Mouse (Mus musculus) stomach, embryonic 15.5 days (tissue): ENCODE measurements around the gene Dennd5b. TPM values are rescaled to one million over a fixed set of nuclear protein-coding genes. Genes with fewer than 3 reads are reported as not detected.

Experiments
- ATAC-seq: fragments of 200-750 bp; cut with Nextera tagmentation; 2 replicates; pipeline ENCODE4 v1.8.0; 2017; ENCODE audit warnings: low read depth, moderate number of reproducible peaks, moderate TSS enrichment; ENCODE audit not compliant: insufficient read depth, low FRiP score
- H3K27ac ChIP-seq: fragments of 300-500 bp; sonication (generic); 2 replicates; pipeline ENCODE4 v1.5.1; 2015; ENCODE audit warnings: mild to moderate bottlenecking, inconsistent platforms
- H3K27me3 ChIP-seq: fragments of 300-500 bp; sonication (generic); replicated peaks from 2 replicates; pipeline ENCODE4 v1.6.1; 2015; ENCODE audit warnings: inconsistent platforms
- H3K36me3 ChIP-seq: fragments of 300-500 bp; sonication (generic); 2 replicates; pipeline ENCODE4 v1.6.1; 2015; ENCODE audit warnings: inconsistent platforms
- H3K4me1 ChIP-seq: fragments of 300-500 bp; sonication (generic); 2 replicates; pipeline ENCODE4 v1.6.1; 2015; ENCODE audit warnings: inconsistent platforms
- H3K4me2 ChIP-seq: fragments of 300-500 bp; sonication (generic); 2 replicates; pipeline ENCODE4 v1.6.1; 2015; ENCODE audit warnings: mild to moderate bottlenecking, inconsistent platforms
- H3K4me3 ChIP-seq: fragments of 300-500 bp; sonication (generic); replicated peaks from 2 replicates; pipeline ENCODE4 v1.5.1; 2015; ENCODE audit warnings: inconsistent platforms
- H3K9ac ChIP-seq: fragments of 300-500 bp; sonication (generic); 2 replicates; pipeline ENCODE4 v1.6.1; 2015; ENCODE audit warnings: inconsistent platforms
- H3K9me3 ChIP-seq: fragments of 300-500 bp; sonication (generic); 2 replicates; pipeline ENCODE4 v1.6.1; 2016; ENCODE audit warnings: inconsistent platforms
- WGBS: fragments of 180-500 bp; shearing (Covaris S2); methylation state at CpG from one replicate; pipeline ENCODE4 v1.1.7; 2015; 5-methylcytosine and 5-hydroxymethylcytosine counted together
- polyA plus RNA-seq: library from polyadenylated mRNA; unstranded; fragments of >200 nt; fragmentation: Nextera tagmentation; extraction: Ambion mirVana; gene quantifications from 2 replicates; pipeline ENCODE4 v1.2.1, GENCODE M21; 2015

Dennd5b gene
- polyA plus RNA-seq, 1 experiment from 2014 or later, result 5.8 TPM

DNA sequence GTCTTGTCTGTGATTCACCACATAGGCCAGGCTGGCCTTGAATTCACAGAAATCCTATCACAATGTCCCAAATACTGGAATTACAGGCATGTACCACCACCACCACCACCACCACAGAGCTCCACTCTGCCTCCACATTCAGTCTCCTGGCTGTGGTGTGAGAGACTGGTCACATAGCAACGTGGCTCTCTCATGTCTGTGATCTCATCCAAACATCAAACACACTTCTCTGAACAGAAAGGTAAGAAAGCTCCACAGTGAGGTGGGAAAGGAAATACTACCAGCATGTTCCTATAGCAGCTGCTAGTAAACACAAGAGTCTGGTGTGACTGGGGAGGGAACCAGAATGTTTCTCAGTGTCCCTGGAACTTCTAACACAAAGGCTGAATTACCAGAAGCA lies 140.2 kb downstream of the Dennd5b start:
- no peaks in the 10 kb centered on the region for H3K36me3 ChIP-seq
- ATAC-seq, result no peak
- no peak overlapping the region for H3K4me2 ChIP-seq
- no peak overlapping the region for H3K27ac ChIP-seq
- 27% methylated on average over 1 of the region's 1 CpGs for WGBS
- no peak overlapping the region for H3K9ac ChIP-seq
- H3K4me3 ChIP-seq, result no peak overlapping the region
- no peaks in the 10 kb centered on the region for H3K9me3 ChIP-seq
- H3K27me3 ChIP-seq, result no peaks in the 10 kb centered on the region
- no peaks in the 10 kb centered on the region for H3K4me1 ChIP-seq

DNA sequence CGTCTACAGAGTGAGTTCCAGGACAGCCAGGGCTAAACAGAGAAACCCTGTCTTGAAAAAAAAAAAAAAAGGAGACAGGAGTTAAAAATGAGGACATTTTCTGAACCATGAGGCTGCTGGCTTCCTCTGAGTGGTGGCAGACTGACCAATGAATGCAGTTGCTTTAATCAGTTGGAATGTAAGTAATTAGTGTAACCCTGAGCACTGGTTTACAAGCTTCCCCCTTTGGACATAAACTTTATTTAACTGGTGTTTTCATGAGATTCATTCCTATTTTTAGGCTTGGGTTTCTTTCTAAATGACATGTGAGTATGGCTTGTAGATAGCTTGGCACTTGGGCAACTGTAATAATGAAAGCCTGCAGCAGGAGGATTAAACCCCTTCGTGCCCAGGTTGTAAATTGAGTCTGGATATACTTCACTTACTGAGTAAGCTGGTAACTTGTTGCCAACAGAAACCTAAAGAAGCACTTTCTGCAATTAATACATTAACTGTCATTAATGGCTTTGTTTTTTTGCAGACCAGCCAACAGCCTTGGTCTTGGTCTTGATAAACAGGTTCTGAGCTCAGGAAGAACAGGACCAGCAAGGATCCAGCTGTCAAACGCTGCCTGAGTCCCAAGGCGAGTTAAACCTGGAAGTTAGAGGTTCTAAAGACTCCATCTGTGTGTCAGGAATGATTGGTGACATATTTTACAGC lies 141.8 kb downstream of the Dennd5b start:
- H3K4me3 ChIP-seq, result no peak overlapping the region
- no peak overlapping the region for H3K27ac ChIP-seq
- no peaks in the 10 kb centered on the region for H3K9me3 ChIP-seq
- H3K9ac ChIP-seq, result no peak overlapping the region
- H3K4me1 ChIP-seq, result no peaks in the 10 kb centered on the region
- no peak for ATAC-seq
- H3K36me3 ChIP-seq, result no peaks in the 10 kb centered on the region
- H3K4me2 ChIP-seq, result no peak overlapping the region
- WGBS, result 38% methylated on average over 4 of the region's 4 CpGs
- no peaks in the 10 kb centered on the region for H3K27me3 ChIP-seq

DNA sequence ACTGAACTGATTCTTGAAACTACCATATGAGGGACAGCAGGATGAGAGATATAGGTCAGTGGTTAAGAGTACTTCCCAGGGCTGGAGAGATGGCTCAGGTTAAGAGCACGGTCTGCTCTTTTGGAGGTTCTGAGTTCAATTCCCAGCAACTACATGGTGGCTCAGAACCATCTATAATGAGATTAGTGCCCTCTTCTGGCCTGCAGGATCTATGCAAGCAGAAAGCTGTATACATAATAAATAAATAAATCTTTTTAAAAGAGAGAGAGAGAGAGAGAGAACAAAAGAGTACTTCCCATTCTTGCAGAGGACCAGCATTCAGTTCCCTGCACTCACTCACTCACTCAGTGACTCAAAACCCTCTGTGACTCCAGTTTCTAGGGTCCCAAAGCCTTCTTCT lies 142.8 kb downstream of the Dennd5b start:
- no peaks in the 10 kb centered on the region for H3K4me1 ChIP-seq
- H3K9me3 ChIP-seq, result no peaks in the 10 kb centered on the region
- H3K4me3 ChIP-seq, result no peak overlapping the region
- no peak for ATAC-seq
- no peak overlapping the region for H3K4me2 ChIP-seq
- H3K36me3 ChIP-seq, result no peaks in the 10 kb centered on the region
- no peak overlapping the region for H3K9ac ChIP-seq
- 100% methylated on average over 1 of the region's 1 CpGs for WGBS
- H3K27ac ChIP-seq, result no peak overlapping the region
- no peaks in the 10 kb centered on the region for H3K27me3 ChIP-seq

DNA sequence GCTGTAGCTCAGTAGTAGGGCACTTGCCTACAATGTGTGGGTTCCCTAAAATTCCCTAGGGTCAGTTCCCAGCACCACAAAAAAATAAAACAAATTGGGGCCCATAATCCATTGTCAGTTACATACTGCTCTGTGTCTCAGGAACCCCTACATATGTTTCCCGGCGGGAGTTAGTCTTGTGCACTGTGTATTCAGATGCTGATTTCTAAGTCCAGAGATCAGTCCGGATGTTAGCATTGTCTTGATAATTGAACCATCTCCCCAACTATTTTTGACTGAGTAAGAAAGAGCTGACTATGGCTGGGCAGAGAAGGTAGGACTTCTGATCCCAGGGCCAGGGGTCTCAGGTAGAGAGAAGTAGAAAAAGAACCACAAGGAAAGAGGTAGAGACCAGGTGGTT lies 144.4 kb downstream of the Dennd5b start:
- Histone ChIP-seq H3K27me3 (no peaks in the 10 kb centered on the region), H3K9me3 (no peaks in the 10 kb centered on the region), H3K36me3 (no peaks in the 10 kb centered on the region), H3K4me2 (no peak overlapping the region), H3K4me3 (no peak overlapping the region), H3K9ac (no peak overlapping the region), H3K27ac (no peak overlapping the region), H3K4me1 (no peaks in the 10 kb centered on the region)
- ATAC-seq, result no peak
- WGBS, result 91% methylated on average over 3 of the region's 3 CpGs

DNA sequence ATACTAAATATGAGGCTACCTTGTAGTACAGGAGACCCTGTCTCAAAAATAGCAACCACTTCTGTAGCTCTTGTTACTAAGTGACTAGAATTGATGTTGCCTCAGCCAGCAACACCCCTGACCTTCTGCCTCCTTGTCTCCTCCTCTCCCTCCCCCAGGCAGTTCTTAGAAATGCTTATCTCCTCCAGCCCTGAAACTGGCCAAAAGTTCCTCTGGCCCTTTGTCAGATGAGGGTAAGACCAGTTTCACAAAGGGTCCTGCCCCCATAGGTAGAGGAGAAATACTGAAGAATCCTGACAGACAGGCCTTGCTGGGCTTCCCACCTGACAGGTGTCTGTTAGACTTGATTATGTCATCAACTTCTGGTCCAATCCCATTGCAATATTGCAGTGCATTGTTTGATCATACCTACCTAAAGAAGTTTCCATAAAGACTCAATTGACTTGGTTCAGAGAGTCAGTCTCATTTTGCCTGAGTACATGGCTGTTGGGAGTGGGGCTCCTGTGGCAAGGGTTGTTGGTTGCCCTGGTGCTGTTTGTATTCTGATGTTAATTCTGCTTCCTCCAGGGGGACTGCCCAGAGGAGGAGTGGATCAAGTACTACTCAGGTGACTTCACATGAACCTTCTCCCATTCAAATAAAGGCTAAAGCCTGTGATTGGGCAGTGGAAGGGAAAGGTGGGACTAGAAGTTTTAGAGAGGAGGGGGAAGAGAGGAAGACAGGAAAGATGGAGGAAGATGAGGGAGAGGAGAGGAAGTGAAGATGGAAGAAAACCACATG lies 145.6 kb downstream of the Dennd5b start:
- H3K9me3 ChIP-seq, result no peaks in the 10 kb centered on the region
- H3K9ac ChIP-seq, result no peak overlapping the region
- no peaks in the 10 kb centered on the region for H3K36me3 ChIP-seq
- no peak overlapping the region for H3K4me3 ChIP-seq
- H3K4me1 ChIP-seq, result no peaks in the 10 kb centered on the region
- no peak for ATAC-seq
- H3K27ac ChIP-seq, result no peak overlapping the region
- no peak overlapping the region for H3K4me2 ChIP-seq
- no peaks in the 10 kb centered on the region for H3K27me3 ChIP-seq

DNA sequence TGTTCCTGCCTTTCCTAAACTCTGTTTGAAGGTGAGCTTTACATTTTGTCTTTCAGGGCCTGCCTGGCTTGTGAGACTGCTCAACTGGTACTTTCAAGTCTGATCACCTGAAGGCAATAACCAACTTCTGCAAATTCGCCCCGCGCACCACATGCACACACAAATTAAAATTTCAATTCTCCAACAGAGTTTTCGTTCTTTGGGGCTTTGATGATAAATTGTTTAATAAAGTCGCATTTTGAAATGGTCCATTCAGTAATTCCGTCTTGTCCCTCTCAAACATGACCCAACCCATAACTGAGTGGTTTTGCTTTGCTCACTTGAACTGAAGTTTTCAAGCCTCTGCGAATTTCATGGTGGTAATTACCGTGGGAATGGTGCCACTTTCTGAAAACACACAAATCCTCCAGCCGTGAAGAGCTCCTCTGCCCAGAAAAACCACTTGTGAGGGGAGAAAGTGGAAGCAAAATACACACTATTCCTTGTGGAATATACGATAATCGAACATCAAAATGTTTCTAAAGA lies 154.5 kb downstream of the Dennd5b start:
- H3K9me3 ChIP-seq, result no peaks in the 10 kb centered on the region
- ATAC-seq, result no peak; the same call in 1 of the 2 replicates
- no peaks in the 10 kb centered on the region for H3K27me3 ChIP-seq
- WGBS, result 33% methylated on average over 11 of the region's 11 CpGs
- H3K27ac ChIP-seq, result peak overlapping the region; percentile 86
- peak overlapping the region; percentile 74 for H3K4me3 ChIP-seq
- peak overlapping the region; percentile 89 for H3K4me2 ChIP-seq
- peaks cover 11% of the 10 kb centered on the region; the same call in 1 of the 2 replicates for H3K4me1 ChIP-seq
- H3K9ac ChIP-seq, result peak overlapping the region; percentile 52; the same call in 1 of the 2 replicates
- no peaks in the 10 kb centered on the region for H3K36me3 ChIP-seq

DNA sequence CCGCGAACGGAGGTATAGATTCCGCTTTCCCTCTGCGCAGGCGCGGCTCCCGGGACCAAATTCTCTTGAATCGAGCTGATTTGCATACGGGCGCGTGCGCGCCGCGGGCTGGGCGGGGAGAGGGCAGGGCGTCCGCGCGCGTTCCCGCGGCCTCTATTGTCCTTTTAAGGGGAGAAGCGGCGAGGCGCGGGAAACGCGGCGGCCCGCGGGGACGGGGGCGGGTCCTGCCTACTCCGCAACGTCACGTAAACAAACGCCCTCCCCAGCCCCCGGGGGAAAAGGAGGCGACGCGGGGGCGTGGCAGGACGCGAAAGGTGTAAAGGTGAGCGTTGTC lies 155.1 kb downstream of the Dennd5b start, which contains the start of gene Sinhcaf:
Gene Sinhcaf (minus strand): TSS at position 59 of the 334 bp plus-strand sequence.
- Histone ChIP-seq H3K9me3 (no peaks in the 10 kb centered on the region), H3K9ac (peak within 1 kb of the TSS; percentile 68), H3K36me3 (no peaks in the 10 kb centered on the region), H3K4me2 (peak within 1 kb of the TSS; percentile 89), H3K4me3 (peak within 1 kb of the TSS; percentile 74), H3K27me3 (no peaks in the 10 kb centered on the region), H3K27ac (peak within 1 kb of the TSS; percentile 95), H3K4me1 (peaks cover 12% of the 10 kb centered on the region; the same call in 1 of the 2 replicates)
- ATAC-seq, result peak; percentile 86
- WGBS, result under 1% methylated on average over 44 of the region's 47 CpGs

DNA sequence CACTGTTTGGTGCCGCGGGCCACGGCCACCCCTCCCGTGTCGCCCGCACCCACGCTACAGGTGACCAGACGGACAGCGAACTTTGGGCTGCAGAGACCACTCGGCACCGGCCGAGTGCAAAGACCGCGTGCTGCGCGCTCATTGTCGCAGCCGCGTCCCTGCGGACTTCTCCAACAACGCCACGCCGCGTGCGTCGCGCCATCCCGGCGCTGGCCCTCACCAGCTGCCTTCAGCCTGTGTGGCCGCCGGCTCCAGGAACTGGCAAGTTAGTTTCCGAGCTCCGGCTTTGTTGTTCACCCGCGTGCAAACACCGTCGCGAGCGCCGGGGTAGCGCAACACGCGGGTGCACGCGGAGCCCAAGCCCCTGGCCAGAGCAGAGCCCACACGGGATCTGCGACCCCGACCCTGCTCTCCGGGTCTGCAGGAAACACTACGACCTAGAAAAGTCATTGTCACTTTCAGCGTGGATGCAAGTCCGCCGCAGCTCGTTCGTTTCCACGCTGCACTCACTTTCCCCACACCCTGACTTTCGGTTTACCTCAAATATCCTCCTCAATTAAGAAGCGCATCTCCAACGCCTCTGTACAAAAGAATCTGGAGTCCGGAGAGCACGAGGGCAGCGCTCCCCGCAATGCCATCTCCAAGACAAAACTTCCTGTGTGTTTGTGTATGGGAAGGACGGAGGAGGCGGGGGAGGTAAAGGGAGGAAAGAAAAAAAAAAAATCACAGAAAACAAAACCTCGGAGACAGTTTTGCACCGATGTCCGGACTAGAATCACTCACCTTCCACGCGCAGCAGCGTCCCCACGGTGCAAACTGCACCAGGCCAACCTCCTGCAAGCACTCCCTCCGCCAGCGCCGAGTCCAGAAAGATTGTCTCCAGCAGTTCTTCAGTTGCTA lies 155.7 kb downstream of the Dennd5b start:
- H3K4me2 ChIP-seq, result peak overlapping the region; percentile 89
- ATAC-seq, result peak; percentile 5; the same call in 1 of the 2 replicates
- H3K4me1 ChIP-seq, result peaks cover 12% of the 10 kb centered on the region; the same call in 1 of the 2 replicates
- H3K9ac ChIP-seq, result peak overlapping the region; percentile 68
- H3K36me3 ChIP-seq, result no peaks in the 10 kb centered on the region
- H3K27ac ChIP-seq, result peak overlapping the region; percentile 95
- H3K9me3 ChIP-seq, result no peaks in the 10 kb centered on the region
- H3K27me3 ChIP-seq, result no peaks in the 10 kb centered on the region
- peak overlapping the region; percentile 74 for H3K4me3 ChIP-seq
- WGBS, result under 1% methylated on average over 75 of the region's 75 CpGs

DNA sequence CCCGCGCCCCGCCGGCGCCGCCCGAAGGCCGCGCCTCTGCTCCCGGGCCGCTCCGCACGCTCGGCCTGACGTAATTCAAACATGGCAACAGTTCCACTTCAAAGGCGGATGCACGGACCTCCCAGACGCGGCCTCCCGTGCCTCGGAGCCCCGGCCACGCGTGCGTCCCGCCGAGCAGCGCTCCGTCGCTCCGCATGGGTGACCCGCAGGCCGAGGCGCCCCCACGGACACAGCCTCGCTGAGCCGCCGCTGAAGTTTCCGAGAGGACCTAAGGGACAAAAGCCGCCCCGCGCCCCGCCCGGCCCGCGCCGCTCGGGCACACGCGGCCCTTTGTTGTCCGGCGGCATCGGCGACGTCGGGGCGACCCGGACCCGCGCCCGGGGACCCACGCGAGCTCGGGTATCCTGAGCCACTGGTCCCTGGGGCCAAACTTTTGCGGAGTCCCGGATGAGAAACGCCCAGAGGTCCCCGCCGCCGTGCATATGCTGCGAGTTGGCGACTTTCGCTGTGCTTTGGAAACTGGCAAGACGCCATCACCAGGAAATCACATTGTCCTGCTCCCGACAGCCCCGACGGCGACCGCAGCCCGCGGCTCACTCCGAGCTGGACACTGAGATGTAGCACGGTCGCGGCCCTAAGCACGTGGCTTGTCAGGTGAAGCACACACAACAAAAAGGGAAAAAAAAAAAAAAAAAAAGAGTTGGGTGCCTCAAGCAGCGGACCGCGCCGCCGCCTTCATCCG lies 156.5 kb downstream of the Dennd5b start:
- peak; percentile 69 for ATAC-seq
- Histone ChIP-seq H3K4me1 (peaks cover 12% of the 10 kb centered on the region; the same call in 1 of the 2 replicates), H3K4me3 (peak overlapping the region; percentile 74), H3K27ac (peak overlapping the region; percentile 95), H3K4me2 (peak overlapping the region; percentile 89), H3K36me3 (no peaks in the 10 kb centered on the region), H3K27me3 (no peaks in the 10 kb centered on the region), H3K9me3 (no peaks in the 10 kb centered on the region), H3K9ac (peak overlapping the region; percentile 68)
- WGBS, result under 1% methylated on average over 92 of the region's 92 CpGs

DNA sequence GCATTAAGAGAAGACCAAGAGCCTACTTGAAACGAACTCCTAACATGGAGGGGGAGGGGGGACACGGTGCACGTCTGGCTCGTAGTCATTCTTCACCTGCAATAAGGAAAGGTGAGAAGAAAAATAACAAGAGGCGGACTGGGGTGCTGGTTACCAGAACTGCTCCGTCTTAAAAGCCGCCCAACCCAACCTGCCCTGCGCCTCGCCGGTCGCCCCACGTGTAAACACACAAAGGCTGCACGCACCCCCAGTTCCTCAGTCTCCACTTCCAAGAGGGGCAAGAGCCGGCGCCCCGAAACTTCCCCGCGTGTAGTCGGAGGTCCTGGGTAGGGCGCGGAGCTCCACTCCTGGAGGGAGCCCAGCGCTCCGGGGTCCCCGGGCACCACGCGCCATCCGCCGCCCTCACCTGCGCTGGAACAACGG lies 157.1 kb downstream of the Dennd5b start:
- ATAC-seq, result peak; percentile 13
- under 1% methylated on average over 30 of the region's 30 CpGs for WGBS
- peak overlapping the region; percentile 68 for H3K9ac ChIP-seq
- H3K27ac ChIP-seq, result peak overlapping the region; percentile 95
- H3K4me2 ChIP-seq, result peak overlapping the region; percentile 89
- H3K27me3 ChIP-seq, result no peaks in the 10 kb centered on the region
- no peaks in the 10 kb centered on the region for H3K36me3 ChIP-seq
- peak overlapping the region; percentile 74 for H3K4me3 ChIP-seq
- no peaks in the 10 kb centered on the region for H3K9me3 ChIP-seq
- H3K4me1 ChIP-seq, result peaks cover 12% of the 10 kb centered on the region; the same call in 1 of the 2 replicates

DNA sequence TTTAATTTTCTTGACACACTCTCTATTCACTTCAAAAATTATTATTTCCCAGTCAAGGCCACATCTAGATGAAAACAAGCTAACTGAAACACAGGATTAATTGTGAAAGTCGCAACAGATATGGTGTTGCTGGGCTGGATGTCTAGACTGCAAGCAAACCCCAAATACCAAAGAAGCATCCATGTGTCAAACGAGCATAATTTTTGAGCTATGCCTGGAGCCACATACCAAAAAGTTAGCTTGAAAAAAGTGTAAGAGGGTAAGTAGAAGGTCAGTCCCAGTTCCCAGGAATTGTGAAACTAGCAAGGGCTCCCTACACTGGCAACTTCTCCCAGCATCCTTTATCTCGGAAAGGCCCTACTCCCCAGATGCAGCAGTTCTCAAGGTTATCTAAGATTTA lies 157.8 kb downstream of the Dennd5b start:
- no peak for ATAC-seq
- Histone ChIP-seq H3K27ac (no peak overlapping the region), H3K27me3 (no peaks in the 10 kb centered on the region), H3K4me3 (peak overlapping the region; percentile 74), H3K4me2 (peak overlapping the region; percentile 89), H3K9me3 (no peaks in the 10 kb centered on the region), H3K4me1 (peaks cover 12% of the 10 kb centered on the region; the same call in 1 of the 2 replicates), H3K36me3 (no peaks in the 10 kb centered on the region), H3K9ac (no peak overlapping the region)
- 19% methylated on average over 3 of the region's 3 CpGs for WGBS
